Mouse (Mus musculus): ENCODE data around the gene Blzf1. TPM values are rescaled to one million over a fixed set of nuclear protein-coding genes. Genes with fewer than 3 reads are reported as not detected.

The Blzf1 gene
- total RNA-seq, 2 experiments from 2014 or later = 24.5 to 24.6 TPM

DNA sequence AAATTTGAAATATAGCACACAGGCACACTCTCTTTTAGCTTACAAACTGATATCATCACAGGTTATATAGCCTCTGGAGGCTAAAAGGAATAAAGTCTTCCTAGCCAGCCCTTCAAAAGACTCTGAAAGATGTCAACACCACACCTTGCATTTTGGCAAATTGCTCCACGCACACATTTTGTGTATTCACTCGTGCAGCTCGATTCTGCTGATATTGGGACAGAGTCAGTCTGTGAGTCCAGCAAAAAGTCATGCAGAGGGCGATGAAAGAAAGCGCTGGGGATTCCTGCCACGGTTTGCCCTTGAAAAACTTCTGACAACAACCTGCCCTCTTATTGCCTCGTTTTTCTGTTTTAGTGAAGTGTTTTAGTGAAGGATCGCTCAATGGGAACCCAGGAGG, 59.8 kb downstream of the Blzf1 start:
- no peak for DNase-seq
- intact Hi-C loops (cut with DNase I) = no loop called here

- no peak for DNase-seq
- intact Hi-C loops (cut with DNase I) = no loop called here
Measured at GRCm38 (mm10) chr1:164242809-164243208, 64.5 kb downstream of the Blzf1 start.

- intact Hi-C loops (cut with DNase I) = no loop called here
- no peak for DNase-seq
Measured at GRCm38 (mm10) chr1:164241494-164241893, 65.8 kb downstream of the Blzf1 start.

Other genes with a start within 250 kb of the Blzf1 start
- 1 to 10 TPM in 1 of 2 experiments, under 1 TPM in 1; 1.00 to 1.2 TPM for gene Sell, start 245.5 kb downstream of the Blzf1 start, total RNA-seq (2021)
- 1 to 10 TPM; 1.4 to 2.4 TPM for gene Selp, start 192.2 kb downstream of the Blzf1 start, total RNA-seq (2021)
- gene F5, start 155.7 kb downstream of the Blzf1 start, total RNA-seq (2021) = 1 to 10 TPM; 1.7 to 2.6 TPM
- 1 to 10 TPM; 7.1 to 8.7 TPM for gene Slc19a2, start 58.4 kb downstream of the Blzf1 start, total RNA-seq (2021)
- 10 to 100 TPM in 1 of 2 experiments, 1 to 10 TPM in 1; 9.2 to 10.4 TPM for gene Ccdc181, start 31.9 kb downstream of the Blzf1 start, total RNA-seq (2021)
- 1 to 10 TPM; 5.2 to 5.3 TPM for gene Nme7, start 3.4 kb downstream of the Blzf1 start, total RNA-seq (2021)
- 100 to 1,000 TPM; 382 to 399 TPM for gene Atp1b1, start 150.9 kb upstream of the Blzf1 start, total RNA-seq (2021)

Data from heart, postnatal 36 days (tissue).